Mouse (Mus musculus): ENCODE measurements at regions not wholly inside any gene's neighbourhood (a gene's known extent, or its start where the extent isn't known, plus 50 kb on each side); places are given as distances from the start of the nearest gene placed in this dataset.

- ATAC-seq (ENCODE audit: low FRiP score): no peak
Observed at GRCm38 (mm10) chr9:85167243-85167642, 145.3 kb upstream of the Gm11114 start.

GRCm38 (mm10) chr9:85174431-85174830, 138.1 kb upstream of the Gm11114 start:
- Histone ChIP-seq H3K27ac (no peak overlapping the region), H3K9me3 (replicated peaks) (no peaks in the 10 kb centered on the region), H3K4me3 (no peak overlapping the region), H3K4me2 (replicated peaks) (no peak overlapping the region), H3K36me3 (no peaks in the 10 kb centered on the region), H3K9ac (no peak overlapping the region), H3K4me1 (no peaks in the 10 kb centered on the region), H3K27me3 (no peaks in the 10 kb centered on the region)
- 74% methylated on average over 3 of the region's 3 CpGs for WGBS
- no peak for ATAC-seq (ENCODE audit: low FRiP score)

More at GRCm38 (mm10) chr9:85167243-85167642, 145.3 kb upstream of the Gm11114 start:
- Histone ChIP-seq H3K4me3 (no peak overlapping the region), H3K9me3 (replicated peaks) (no peaks in the 10 kb centered on the region), H3K36me3 (no peaks in the 10 kb centered on the region), H3K9ac (no peak overlapping the region), H3K4me2 (replicated peaks) (no peak overlapping the region), H3K27ac (no peak overlapping the region), H3K4me1 (no peaks in the 10 kb centered on the region), H3K27me3 (no peaks in the 10 kb centered on the region)

GRCm38 (mm10) chr9:85201202-85201601, 111.4 kb upstream of the Gm11114 start:
- Histone ChIP-seq H3K9me3 (replicated peaks) (no peaks in the 10 kb centered on the region), H3K4me1 (no peaks in the 10 kb centered on the region), H3K4me2 (replicated peaks) (no peak overlapping the region), H3K27ac (no peak overlapping the region), H3K27me3 (no peaks in the 10 kb centered on the region), H3K36me3 (no peaks in the 10 kb centered on the region), H3K9ac (no peak overlapping the region), H3K4me3 (no peak overlapping the region)
- no peak for ATAC-seq (ENCODE audit: low FRiP score)
- 76% methylated on average over 3 of the region's 3 CpGs for WGBS

- no peak overlapping the region for H3K27ac ChIP-seq
- 71% methylated on average over 3 of the region's 3 CpGs for WGBS
- H3K27me3 ChIP-seq: no peaks in the 10 kb centered on the region
- H3K9me3 ChIP-seq (replicated peaks): no peaks in the 10 kb centered on the region
- H3K4me3 ChIP-seq: no peak overlapping the region
- no peak overlapping the region for H3K9ac ChIP-seq
- H3K36me3 ChIP-seq: no peaks in the 10 kb centered on the region
- no peak for ATAC-seq (ENCODE audit: low FRiP score)
- H3K4me1 ChIP-seq: no peaks in the 10 kb centered on the region
- H3K4me2 ChIP-seq (replicated peaks): no peak overlapping the region
Observed at GRCm38 (mm10) chr9:85224870-85225269, 87.7 kb upstream of the Gm11114 start.

Measured in hindbrain, embryonic 12.5 days (tissue).